Mouse (Mus musculus) CD4-positive naive resting alpha-beta T cell, adult 76 days (primary cell): ENCODE data around the gene Txndc16. TPM values are rescaled to one million over a fixed set of nuclear protein-coding genes. Genes with fewer than 3 reads are reported as not detected.

Experiments used
- total RNA-seq: library from RNA; stranded (reverse); gene quantifications from one replicate; pipeline ENCODE4 v1.2.4, GENCODE M21; 2023

Txndc16 gene
- 44.6 TPM for total RNA-seq

DNA sequence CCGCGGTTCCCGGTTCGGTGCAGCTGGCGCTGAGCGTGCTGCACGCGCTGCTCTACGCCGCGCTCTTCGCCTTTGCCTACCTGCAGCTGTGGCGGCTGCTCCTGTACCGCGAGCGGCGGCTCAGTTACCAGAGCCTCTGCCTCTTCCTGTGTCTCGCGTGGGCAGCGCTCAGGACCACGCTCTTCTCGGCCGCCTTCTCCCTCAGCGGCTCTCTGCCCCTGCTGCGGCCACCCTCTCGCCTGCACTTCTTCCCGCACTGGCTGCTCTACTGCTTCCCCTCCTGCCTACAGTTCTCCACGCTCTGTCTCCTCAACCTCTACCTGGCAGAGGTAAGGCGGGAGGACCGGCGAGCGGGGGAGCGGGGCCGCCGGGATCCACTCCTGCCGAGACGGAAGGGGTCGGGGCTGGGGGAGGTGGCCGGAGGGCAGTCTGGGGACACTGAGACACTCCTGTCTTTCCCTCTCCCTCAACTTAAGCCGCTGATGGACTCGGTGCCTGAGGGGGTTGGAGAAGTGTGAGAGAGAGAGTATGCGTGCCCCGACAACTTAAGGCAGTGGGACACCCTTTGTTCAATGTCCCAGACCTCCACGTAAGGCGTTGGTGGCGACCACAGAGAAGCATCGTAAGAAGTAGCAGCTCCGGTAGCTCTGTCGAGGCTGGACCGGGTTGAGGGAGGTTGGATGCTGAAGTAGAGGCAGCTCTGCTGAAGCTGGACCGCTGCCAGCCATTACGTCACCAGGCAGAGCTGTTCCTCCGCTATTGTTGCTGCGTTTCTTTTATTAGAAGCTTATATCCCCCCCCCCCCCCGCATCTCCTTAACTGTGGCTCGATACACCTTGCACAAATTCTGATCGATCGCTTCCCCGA lies at the start of gene Txndc16:
Gene Txndc16 (minus strand): TSS at position 239 of the 867 bp plus-strand sequence.

DNA sequence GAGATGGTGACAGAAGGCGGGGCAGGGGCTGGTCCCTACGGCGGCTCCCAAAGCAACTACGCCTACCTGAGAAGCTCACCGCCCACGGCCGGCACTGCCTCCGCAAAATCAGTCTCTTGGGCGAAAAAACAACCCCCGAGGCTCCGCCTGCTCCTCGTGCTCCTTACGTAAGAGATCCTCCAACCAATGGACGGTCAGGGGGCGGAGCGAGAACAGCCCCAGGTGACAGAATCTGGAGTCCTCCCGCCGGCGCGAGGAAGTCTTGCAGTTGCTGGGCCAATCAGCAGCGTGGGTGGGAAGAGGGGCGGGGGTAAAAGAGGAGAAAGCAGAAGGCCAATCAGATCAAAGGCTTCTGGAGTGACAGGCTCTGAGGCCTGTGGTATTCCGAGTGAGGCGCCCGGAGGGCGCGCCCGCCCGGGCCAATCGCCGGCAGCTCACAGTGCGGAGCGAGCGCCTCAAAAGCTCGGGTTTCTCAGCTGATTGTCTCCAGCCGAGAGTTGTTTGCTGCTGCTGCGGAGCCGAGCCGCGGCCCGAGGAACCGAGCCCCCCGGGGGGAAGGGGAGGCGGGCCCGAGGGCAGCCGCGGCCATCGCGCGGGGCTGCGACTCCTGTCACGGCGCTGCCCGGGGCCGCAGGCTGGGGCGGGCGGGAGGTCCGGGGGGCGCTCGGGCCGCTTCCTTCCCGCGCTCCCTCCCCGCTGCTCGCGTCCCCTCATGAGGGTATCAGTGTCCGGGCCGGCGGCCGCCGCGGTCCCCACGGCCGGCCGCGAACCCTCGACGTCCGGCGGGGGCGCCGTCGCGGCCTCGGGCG lies 643 bp downstream of the Txndc16 start, which contains the start of gene Gpr137c:
Gene Gpr137c (plus strand): TSS at position 437 of the 809 bp plus-strand sequence.

Other genes with a start within 250 kb of the Txndc16 start
- 1.8 TPM for gene Ptger2, start 232.1 kb downstream of the Txndc16 start, total RNA-seq
- gene Gpr137c, start 611 bp downstream of the Txndc16 start, total RNA-seq = 10.8 TPM
- 22.3 TPM for gene Ero1l, start 98.4 kb upstream of the Txndc16 start, total RNA-seq
- gene Psmc6, start 109.5 kb upstream of the Txndc16 start, total RNA-seq = 127 TPM
- 42.1 TPM for gene Styx, start 130.8 kb upstream of the Txndc16 start, total RNA-seq
- gene Gnpnat1, start 184.6 kb upstream of the Txndc16 start, total RNA-seq = 22.8 TPM